Mouse (Mus musculus): Measurements from ENCODE around the gene Cnih3.

DNA sequence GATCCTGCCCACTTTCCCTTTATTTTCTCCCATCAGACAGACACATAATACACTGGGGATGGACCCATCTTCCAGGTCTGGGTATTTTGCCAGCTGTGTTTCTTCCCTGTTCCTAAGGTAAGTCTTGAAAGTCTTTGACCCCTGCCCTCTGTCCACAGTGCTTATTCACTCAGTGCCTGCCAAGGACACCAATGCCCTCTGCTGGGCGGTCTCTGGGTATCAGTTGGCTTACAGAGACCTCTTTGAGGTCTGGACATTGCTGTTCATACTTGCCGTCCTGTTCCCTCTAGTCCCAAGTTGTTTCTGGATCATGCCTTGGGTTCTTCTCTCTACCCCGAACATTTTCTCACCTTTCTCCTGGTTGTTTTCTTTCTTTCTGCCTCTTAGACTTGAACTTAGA is 8.3 kb downstream of the Cnih3 start:
- no peak for TF ChIP-seq CTCF (conservative IDR thresholded peaks at IDR 0.05; ENCODE audit: low read length)
- no peak for TF ChIP-seq NANOG (IDR thresholded peaks at IDR 0.05; ENCODE audit: borderline replicate concordance, low read length)

All from E14TG2a.4 (cell line).